Mouse (Mus musculus) neural tube, embryonic 13.5 days (tissue): ENCODE data around the gene Sdk1. TPM values are rescaled to one million over a fixed set of nuclear protein-coding genes. Genes with fewer than 3 reads are reported as not detected.
A peak's percentile ranks its signal among the peaks of the same experiment; 100 is the strongest.

Experiments
- ATAC-seq: fragments of 200-750 bp; cut with Nextera tagmentation; 2 replicates; pipeline ENCODE4 v1.8.0; 2017; ENCODE audit warnings: low read depth, mild to moderate bottlenecking, moderate TSS enrichment, moderate library complexity
- H3K27ac ChIP-seq: fragments of 300-500 bp; sonication (generic); replicated peaks from 2 replicates; pipeline ENCODE4 v1.5.1; 2015; ENCODE audit warnings: moderate library complexity, mild to moderate bottlenecking, inconsistent platforms
- H3K27me3 ChIP-seq: fragments of 300-500 bp; sonication (generic); 2 replicates; pipeline ENCODE4 v1.6.1; 2015; ENCODE audit warnings: mild to moderate bottlenecking, inconsistent platforms
- H3K36me3 ChIP-seq: fragments of 300-500 bp; sonication (generic); 2 replicates; pipeline ENCODE4 v1.6.1; 2015; ENCODE audit warnings: mild to moderate bottlenecking, inconsistent platforms
- H3K4me1 ChIP-seq: fragments of 300-500 bp; sonication (generic); replicated peaks from 2 replicates; pipeline ENCODE4 v1.6.1; 2015; ENCODE audit warnings: inconsistent platforms
- H3K4me2 ChIP-seq: fragments of 300-500 bp; sonication (generic); 2 replicates; pipeline ENCODE4 v1.6.1; 2015; ENCODE audit warnings: inconsistent platforms, mild to moderate bottlenecking, moderate library complexity
- H3K4me3 ChIP-seq: fragments of 300-500 bp; sonication (generic); 2 replicates; pipeline ENCODE4 v1.5.1; 2015; ENCODE audit warnings: mild to moderate bottlenecking, inconsistent platforms
- H3K9ac ChIP-seq: fragments of 300-500 bp; sonication (generic); 2 replicates; pipeline ENCODE4 v1.6.1; 2015; ENCODE audit warnings: moderate library complexity, mild to moderate bottlenecking, inconsistent platforms
- H3K9me3 ChIP-seq: fragments of 300-500 bp; sonication (generic); 2 replicates; pipeline ENCODE4 v1.6.1; 2016; ENCODE audit warnings: inconsistent platforms
- WGBS: fragments of 180-500 bp; shearing (Covaris S2); methylation state at CpG from one replicate; pipeline ENCODE4 v1.1.7; 2015; 5-methylcytosine and 5-hydroxymethylcytosine counted together
- polyA plus RNA-seq: library from polyadenylated mRNA; unstranded; fragments of >200 nt; fragmentation: Nextera tagmentation; extraction: Ambion mirVana; gene quantifications from 2 replicates; pipeline ENCODE4 v1.2.1, GENCODE M21; 2015

Sdk1 gene
- polyA plus RNA-seq, 1 experiment from 2014 or later: 4.3 TPM

- no peak for ATAC-seq
- H3K27me3 ChIP-seq: no peaks in the 10 kb centered on the region
- no peak overlapping the region for H3K4me3 ChIP-seq
- H3K9ac ChIP-seq: no peak overlapping the region
- H3K4me1 ChIP-seq: no peaks in the 10 kb centered on the region
- H3K36me3 ChIP-seq: no peaks in the 10 kb centered on the region
- no peak overlapping the region for H3K27ac ChIP-seq
- 78% methylated on average over 10 of the region's 10 CpGs for WGBS
- no peaks in the 10 kb centered on the region for H3K9me3 ChIP-seq
- no peak overlapping the region for H3K4me2 ChIP-seq
Measured at GRCm38 (mm10) chr5:141823823-141824330, 582.6 kb downstream of the Sdk1 start.

DNA sequence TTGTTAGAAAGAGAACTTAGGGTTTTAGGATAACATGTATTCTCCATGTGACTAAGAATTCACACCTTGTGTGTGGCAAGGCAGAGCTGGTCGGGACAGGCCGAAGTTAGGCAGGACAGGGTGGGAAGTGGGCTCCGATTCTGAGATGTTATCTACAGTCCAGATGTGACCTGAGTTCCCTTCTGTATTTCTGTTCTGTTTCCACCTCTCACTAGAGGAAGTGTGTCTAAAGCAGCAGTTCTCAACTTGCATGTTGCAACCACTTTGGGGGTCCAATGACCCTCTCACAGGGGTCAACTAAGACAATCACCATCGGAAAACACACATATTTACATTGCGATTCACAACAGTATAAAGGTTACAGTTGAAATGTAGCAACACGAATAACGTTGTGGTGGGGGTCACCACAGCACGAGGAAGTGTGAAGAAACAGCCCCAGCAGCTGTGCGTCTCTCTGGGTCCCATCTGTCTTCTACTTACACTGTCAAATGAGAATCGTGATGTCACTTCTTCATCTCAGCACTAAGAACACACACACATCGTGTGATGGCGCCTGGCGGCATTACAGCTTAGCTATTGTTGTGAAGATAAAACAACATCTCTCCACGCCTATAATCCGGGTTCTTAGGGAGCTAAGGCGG lies 583.6 kb downstream of the Sdk1 start:
- Histone ChIP-seq H3K4me1 (no peaks in the 10 kb centered on the region), H3K27ac (no peak overlapping the region), H3K36me3 (no peaks in the 10 kb centered on the region), H3K4me2 (no peak overlapping the region), H3K4me3 (no peak overlapping the region), H3K27me3 (no peaks in the 10 kb centered on the region), H3K9ac (no peak overlapping the region), H3K9me3 (no peaks in the 10 kb centered on the region)
- 81% methylated on average over 16 of the region's 16 CpGs for whole genome bisulfite sequencing
- no peak for ATAC-seq

- H3K4me3 ChIP-seq: no peak overlapping the region
- peaks cover 34% of the 10 kb centered on the region for H3K4me1 ChIP-seq
- H3K9ac ChIP-seq: no peak overlapping the region
- H3K36me3 ChIP-seq: no peaks in the 10 kb centered on the region
- H3K27me3 ChIP-seq: no peaks in the 10 kb centered on the region
- no peak overlapping the region for H3K27ac ChIP-seq
- 45% methylated on average over 6 of the region's 6 CpGs for WGBS
- no peak for ATAC-seq
- H3K9me3 ChIP-seq: no peaks in the 10 kb centered on the region
- H3K4me2 ChIP-seq: no peak overlapping the region
Measured at GRCm38 (mm10) chr5:141835566-141835965, 594.3 kb downstream of the Sdk1 start.

DNA sequence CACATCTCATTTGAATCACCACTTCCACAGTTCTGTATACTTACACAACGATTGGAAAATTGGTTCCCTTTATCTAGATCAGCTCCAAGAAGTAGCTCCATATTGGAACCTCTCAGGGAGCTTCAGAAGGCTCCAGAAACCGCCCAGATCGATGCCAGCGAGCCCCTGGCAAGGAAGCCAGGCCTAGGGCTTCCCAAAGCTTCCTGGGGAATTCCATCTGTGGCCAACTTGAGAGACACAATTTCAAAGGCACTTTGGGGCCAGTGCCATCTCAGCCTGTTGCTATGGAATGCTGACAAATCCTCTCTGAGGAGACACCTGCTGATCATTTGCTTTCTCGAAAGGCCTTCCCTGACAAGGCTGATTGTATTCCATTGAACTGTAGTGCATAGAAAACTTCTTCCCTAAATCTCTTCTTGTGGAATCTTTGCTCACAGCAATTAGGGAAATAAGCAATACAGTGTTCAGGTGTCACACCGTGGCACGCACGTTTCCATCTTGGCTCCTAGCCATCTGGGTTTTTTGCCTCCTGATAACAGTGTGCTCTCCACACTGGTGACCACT lies 595.7 kb downstream of the Sdk1 start:
- no peaks in the 10 kb centered on the region for H3K9me3 ChIP-seq
- peaks cover 34% of the 10 kb centered on the region for H3K4me1 ChIP-seq
- H3K27ac ChIP-seq: no peak overlapping the region
- no peaks in the 10 kb centered on the region for H3K36me3 ChIP-seq
- ATAC-seq: no peak
- H3K27me3 ChIP-seq: no peaks in the 10 kb centered on the region
- no peak overlapping the region for H3K4me3 ChIP-seq
- no peak overlapping the region for H3K9ac ChIP-seq
- H3K4me2 ChIP-seq: no peak overlapping the region
- 49% methylated on average over 8 of the region's 8 CpGs for WGBS

- 82% methylated on average over 4 of the region's 4 CpGs for WGBS
- H3K9ac ChIP-seq: no peak overlapping the region
Measured at GRCm38 (mm10) chr5:141844701-141845100, 603.4 kb downstream of the Sdk1 start.

GRCm38 (mm10) chr5:141847686-141848085 lies 606.4 kb downstream of the Sdk1 start:
- no peak overlapping the region for H3K4me2 ChIP-seq
- no peaks in the 10 kb centered on the region for H3K27me3 ChIP-seq
- H3K4me3 ChIP-seq: no peak overlapping the region
- H3K4me1 ChIP-seq: peaks cover 18% of the 10 kb centered on the region
- 89% methylated on average over 4 of the region's 4 CpGs for WGBS
- no peak for ATAC-seq
- no peaks in the 10 kb centered on the region for H3K36me3 ChIP-seq
- H3K9me3 ChIP-seq: no peaks in the 10 kb centered on the region
- no peak overlapping the region for H3K27ac ChIP-seq
- H3K9ac ChIP-seq: no peak overlapping the region

More at GRCm38 (mm10) chr5:141844701-141845100, 603.4 kb downstream of the Sdk1 start:
- Histone ChIP-seq H3K9me3 (no peaks in the 10 kb centered on the region), H3K27me3 (no peaks in the 10 kb centered on the region), H3K36me3 (no peaks in the 10 kb centered on the region), H3K4me1 (no peaks in the 10 kb centered on the region), H3K4me2 (no peak overlapping the region), H3K4me3 (no peak overlapping the region), H3K27ac (no peak overlapping the region)
- ATAC-seq: no peak

DNA sequence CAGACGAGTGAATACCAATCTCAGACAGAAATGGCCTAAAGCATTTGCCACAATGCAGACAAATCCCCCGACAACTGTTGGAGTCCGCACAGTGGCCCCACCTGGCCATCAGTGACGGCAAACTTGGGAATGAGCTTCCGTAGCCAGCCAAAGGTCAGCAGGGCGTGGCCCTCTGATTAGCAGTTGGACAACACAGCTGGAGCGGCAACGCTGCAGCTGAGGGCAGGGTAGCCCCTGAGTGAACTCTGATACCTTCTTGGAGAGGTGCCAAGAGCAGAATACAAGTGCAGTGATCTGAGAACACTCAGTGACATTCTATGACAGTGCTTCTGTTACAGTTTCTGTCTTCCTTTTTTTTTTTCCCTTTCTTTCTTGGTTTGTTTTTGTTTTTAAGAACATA lies 610.9 kb downstream of the Sdk1 start:
- 43% methylated on average over 8 of the region's 8 CpGs for WGBS
- no peak overlapping the region for H3K4me3 ChIP-seq

DNA sequence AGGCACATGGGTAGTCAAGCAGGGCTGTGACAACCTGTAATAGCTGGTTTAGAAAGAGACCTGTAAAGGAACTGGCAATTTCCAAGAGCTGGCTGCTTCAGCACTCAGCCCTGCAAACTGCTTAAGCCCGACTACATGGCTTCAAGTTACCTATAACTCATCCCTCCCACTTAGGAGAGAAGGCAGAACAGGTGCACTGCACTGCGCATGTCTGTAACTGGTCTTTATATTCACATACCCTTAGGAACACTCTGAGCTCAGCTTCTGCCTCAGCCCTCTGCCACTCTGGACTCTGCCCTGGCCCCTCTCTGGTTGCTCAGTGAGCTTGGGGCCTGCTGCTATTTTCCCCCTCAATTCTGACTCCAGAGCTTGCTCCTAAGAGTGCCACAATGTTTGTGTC lies 615.2 kb downstream of the Sdk1 start:
- Histone ChIP-seq H3K27ac (no peak overlapping the region), H3K36me3 (no peaks in the 10 kb centered on the region), H3K4me2 (no peak overlapping the region), H3K4me1 (peaks cover 26% of the 10 kb centered on the region), H3K9me3 (no peaks in the 10 kb centered on the region), H3K9ac (no peak overlapping the region), H3K4me3 (no peak overlapping the region), H3K27me3 (no peaks in the 10 kb centered on the region)
- 86% methylated on average over 2 of the region's 2 CpGs for WGBS
- ATAC-seq: no peak

More for the DNA sequence above, 610.9 kb downstream of the Sdk1 start:
- H3K27ac ChIP-seq: no peak overlapping the region
- no peak overlapping the region for H3K4me2 ChIP-seq
- H3K27me3 ChIP-seq: no peaks in the 10 kb centered on the region
- H3K4me1 ChIP-seq: peaks cover 19% of the 10 kb centered on the region
- H3K9me3 ChIP-seq: no peaks in the 10 kb centered on the region
- no peaks in the 10 kb centered on the region for H3K36me3 ChIP-seq
- H3K9ac ChIP-seq: no peak overlapping the region
- ATAC-seq: no peak; the same call in 1 of the 2 replicates

DNA sequence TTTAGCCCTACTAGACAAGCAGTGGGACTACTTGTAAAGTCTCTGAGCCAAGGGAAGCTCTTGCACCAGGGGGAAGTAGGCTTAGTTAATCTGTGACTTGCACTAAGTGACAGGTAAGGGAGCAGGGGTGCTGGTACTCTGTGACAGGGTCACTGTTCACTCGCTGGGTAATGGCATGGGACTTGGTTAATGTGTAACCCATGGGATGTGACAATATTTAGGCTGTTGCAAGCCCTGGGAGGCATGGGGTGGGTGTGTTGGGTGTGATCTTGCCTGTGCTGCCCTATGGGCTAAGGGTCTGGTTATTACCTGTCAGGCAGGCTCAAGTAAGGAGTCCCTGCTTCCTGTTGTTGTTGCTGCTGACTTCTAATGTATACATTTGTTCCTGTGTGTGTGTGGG lies 616.5 kb downstream of the Sdk1 start:
- WGBS: 58% methylated on average over 1 of the region's 1 CpGs
- Histone ChIP-seq H3K36me3 (no peaks in the 10 kb centered on the region), H3K9me3 (no peaks in the 10 kb centered on the region), H3K27ac (no peak overlapping the region), H3K9ac (no peak overlapping the region), H3K27me3 (no peaks in the 10 kb centered on the region), H3K4me3 (no peak overlapping the region), H3K4me1 (peaks cover 13% of the 10 kb centered on the region), H3K4me2 (no peak overlapping the region)
- ATAC-seq: 0 out of 2 replicates have a peak, but pooled peaks have one; percentile 40

DNA sequence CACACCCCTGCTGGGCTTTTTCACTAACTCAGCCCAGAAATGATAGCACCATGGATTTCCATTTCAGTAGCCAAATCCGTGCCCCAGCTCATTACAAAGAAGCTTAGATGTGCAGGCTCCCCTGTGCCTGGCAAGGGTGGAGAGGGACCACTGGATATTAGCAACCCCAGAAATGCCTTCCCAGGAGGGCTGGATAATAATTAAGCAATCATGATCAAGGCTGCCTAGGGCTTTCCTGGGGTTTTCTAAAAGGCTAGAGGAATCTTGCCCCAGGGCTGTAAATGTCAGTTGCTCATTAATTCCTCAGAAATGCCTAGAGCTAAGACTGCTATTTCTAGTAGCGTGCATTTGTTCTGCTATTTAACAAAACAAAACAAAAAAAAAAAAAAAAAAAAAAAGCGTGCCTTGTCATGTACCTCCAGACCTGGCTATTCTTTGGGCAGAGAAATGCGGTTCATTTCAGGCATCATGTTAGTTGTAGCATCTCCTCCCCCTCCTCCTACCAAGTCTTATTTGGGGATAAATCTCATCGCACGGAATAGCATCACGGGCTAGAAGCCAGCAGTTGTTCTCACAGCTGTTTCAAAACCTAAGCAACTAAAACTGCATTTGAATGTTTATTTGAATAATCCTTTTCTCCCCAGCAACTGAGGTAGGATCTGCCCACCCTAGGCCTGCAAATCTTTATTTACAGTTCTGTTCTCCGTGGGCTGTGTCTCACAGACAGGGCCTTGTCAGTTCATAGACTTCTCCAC lies 617.3 kb downstream of the Sdk1 start:
- H3K27ac ChIP-seq: no peak overlapping the region
- H3K4me1 ChIP-seq: peaks cover 13% of the 10 kb centered on the region
- ATAC-seq: no peak
- WGBS: 15% methylated on average over 8 of the region's 8 CpGs
- H3K4me2 ChIP-seq: no peak overlapping the region
- H3K27me3 ChIP-seq: no peaks in the 10 kb centered on the region
- H3K9ac ChIP-seq: no peak overlapping the region
- H3K36me3 ChIP-seq: no peaks in the 10 kb centered on the region
- no peak overlapping the region for H3K4me3 ChIP-seq
- H3K9me3 ChIP-seq: no peaks in the 10 kb centered on the region

DNA sequence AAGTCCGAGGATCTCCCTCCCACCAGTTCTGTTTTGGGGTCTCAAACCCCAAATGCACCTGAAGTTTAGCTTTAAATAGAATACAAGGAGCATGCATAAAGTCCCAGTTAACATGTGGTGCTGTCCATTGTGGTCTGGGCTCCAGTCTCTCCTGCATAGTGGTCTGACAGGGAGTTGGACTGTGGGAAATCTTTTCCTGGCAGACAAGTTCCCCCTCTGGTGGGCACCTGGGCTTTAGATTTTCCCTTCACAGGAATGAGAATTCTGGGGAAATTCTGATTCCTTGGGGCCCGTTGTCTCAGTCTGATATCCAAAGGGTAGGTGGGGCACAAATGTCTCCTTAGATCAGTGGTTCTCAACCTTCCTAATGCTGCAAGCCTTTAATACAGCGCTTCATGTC lies 624.8 kb downstream of the Sdk1 start:
- Histone ChIP-seq H3K36me3 (no peaks in the 10 kb centered on the region), H3K9me3 (no peaks in the 10 kb centered on the region), H3K27ac (no peak overlapping the region), H3K4me3 (no peak overlapping the region), H3K4me2 (no peak overlapping the region), H3K27me3 (no peaks in the 10 kb centered on the region), H3K4me1 (peaks cover 20% of the 10 kb centered on the region), H3K9ac (no peak overlapping the region)
- WGBS: 83% methylated on average over 3 of the region's 3 CpGs
- ATAC-seq: no peak

GRCm38 (mm10) chr5:141873751-141874150 lies 632.5 kb downstream of the Sdk1 start:
- Histone ChIP-seq H3K4me2 (no peak overlapping the region), H3K4me3 (no peak overlapping the region), H3K36me3 (no peaks in the 10 kb centered on the region), H3K27me3 (no peaks in the 10 kb centered on the region), H3K4me1 (peaks cover 12% of the 10 kb centered on the region), H3K27ac (no peak overlapping the region), H3K9ac (no peak overlapping the region), H3K9me3 (no peaks in the 10 kb centered on the region)
- ATAC-seq: no peak
- WGBS: 94% methylated on average over 11 of the region's 11 CpGs
